Mouse (Mus musculus) brain, embryonic 18.5 days (tissue): ENCODE measurements around the gene Gm49337.
"Not testable (repeated sequence)": the region's sequence is repeated elsewhere in the genome, so short reads cannot be mapped to it uniquely, and the experiment has no call there.

ENCODE experiments used
- DNase-seq: peaks from one replicate; pipeline ENCODE4 v3.0.0-alpha.2; 2012; ENCODE audit warnings: low read depth, low spot score

Gene Gm49337

GRCm38 (mm10) chr4:116208891-116209290 is 35.7 kb downstream of the Gm49337 start:
- DNase-seq = no peak

DNA sequence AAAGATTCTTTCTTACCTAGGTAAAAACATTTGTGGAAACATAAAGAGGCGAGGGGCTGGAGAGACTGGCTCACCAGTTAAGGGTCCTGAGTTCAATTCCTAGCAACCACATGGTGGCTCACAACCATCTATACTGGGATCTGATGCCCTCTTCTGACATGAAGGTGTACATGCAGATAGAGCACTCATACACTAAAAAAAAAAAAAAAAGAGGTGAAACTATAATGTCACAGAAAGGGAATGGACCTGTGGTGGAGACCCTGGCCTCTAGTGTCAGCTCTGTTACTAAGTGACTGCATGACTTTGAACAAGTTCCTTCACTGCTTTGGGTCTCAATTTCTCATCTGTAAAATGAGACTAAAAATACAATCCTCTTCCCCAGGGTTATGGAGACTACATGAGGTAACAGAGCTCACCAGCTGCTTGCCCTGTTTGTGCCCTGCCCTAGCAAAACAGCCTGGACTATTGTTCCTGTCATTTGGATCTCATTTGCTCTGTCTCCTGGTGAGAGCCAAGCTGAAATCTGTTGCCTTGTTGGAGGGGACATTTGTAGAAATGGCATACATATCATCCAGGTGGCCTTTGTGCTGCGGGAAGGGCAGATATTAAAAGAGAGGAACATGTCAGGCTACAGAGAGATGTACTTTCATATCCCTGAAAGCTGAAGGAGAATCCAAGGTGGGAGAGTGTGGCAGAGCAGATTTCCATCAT is 42.9 kb downstream of the Gm49337 start:
- no peak for DNase-seq

DNA sequence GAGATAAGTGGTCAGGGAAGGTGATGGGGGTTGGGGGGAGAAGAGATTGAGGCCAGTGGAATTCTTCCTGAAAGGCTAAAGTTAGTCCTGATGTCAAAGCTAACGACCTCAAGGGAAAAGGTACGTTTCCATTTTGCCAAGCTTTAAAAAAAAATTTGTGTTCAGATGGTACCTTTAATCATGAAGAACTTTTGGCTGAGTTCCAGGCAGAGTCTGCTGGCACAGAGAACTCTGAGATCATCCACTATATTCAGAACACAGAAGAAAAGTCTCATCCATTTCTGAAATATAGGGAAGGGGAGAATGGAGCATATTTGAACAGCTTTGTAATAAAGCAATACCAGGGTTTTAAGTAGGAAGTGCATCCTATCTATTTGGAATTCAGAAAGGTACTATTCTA is 43.9 kb downstream of the Gm49337 start:
- DNase-seq = no peak

GRCm38 (mm10) chr4:116217661-116218060 is 44.5 kb downstream of the Gm49337 start:
- not testable (repeated sequence) for DNase-seq

DNA sequence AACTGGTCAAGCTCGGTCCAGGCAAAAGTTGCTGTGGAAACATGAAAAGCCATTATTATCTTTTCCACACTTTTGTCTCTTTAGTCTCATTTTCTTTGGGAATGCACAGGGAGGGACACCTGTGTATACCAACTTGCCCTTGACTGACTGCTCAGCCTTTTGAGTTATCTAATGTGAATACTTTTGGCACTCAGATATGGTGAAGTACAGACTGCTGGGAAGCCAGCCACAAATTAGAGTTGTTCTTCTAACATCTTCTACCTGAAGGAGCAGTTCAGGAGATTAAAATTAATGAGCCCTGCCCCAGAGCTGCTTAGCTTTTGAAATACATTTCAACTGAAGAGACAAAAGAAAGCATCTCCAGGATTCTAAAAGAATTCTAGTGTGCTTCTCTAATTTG is 45.9 kb downstream of the Gm49337 start:
- DNase-seq = no peak

GRCm38 (mm10) chr4:116220071-116220650 is 47.0 kb downstream of the Gm49337 start:
- DNase-seq = no peak

DNA sequence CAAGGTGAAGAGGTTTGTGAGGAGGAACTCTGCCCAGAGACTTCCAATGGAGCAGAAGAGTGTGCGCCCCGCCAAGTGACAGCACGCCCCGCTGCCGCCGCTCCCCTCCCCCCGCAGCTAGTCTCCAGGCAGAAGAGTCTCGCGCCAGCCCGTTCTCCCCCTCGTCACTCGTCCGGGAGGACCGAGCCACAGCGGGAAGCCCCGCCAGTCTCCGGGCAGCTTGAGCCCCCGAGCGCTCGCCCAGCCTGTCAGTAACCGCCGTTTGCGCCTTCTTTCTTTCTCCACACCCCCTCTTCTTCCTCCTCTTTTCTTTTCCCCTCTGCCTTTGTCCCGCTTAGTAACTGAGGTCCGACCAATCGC is 47.6 kb downstream of the Gm49337 start:
- DNase-seq = no peak

DNA sequence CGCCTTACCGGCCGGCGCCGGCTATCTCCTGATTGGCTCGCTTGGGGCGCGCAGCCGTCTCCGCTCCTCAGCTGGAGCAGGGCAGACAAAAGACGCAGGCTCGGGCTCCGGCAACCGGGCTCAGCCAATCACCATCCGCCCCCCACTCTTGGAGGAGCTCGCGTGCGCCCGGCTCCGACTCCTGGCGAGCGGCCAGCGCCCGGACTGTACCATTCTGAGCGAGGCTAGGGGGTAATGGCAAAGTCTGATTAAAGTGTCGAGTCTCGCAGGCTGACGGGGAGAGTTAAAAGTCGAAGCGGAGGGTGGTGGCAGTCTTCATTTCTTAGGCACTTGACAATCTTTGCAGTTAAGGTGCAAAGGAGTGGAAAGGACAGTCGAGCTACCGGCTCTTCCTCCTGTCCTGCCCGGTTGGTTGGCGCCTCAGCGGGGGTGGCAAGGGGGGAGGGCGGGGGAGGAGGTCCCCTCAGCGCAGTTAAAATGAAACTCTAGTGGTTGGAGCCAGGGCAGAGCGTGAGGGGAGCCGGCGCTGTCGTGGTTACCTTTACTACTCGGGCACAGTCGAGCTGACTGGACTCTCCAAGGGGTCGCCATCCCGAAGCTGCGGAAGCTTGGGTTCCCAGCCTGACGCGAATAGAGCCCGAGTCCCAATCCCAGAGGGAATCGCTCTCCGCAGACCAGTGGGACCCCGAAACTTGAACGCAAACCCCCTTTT is 48.1 kb downstream of the Gm49337 start, which contains the start of gene Pik3r3:
TSS of gene Pik3r3 (plus strand) at position 479 of the 712 bp plus-strand sequence.
- DNase-seq = peak; percentile 97

- DNase-seq = no peak
These were observed 49.0 kb downstream of the Gm49337 start for GRCm38 (mm10) chr4:116221996-116222842.

- DNase-seq = no peak
These were observed 49.6 kb downstream of the Gm49337 start for GRCm38 (mm10) chr4:116222843-116223119.

DNA sequence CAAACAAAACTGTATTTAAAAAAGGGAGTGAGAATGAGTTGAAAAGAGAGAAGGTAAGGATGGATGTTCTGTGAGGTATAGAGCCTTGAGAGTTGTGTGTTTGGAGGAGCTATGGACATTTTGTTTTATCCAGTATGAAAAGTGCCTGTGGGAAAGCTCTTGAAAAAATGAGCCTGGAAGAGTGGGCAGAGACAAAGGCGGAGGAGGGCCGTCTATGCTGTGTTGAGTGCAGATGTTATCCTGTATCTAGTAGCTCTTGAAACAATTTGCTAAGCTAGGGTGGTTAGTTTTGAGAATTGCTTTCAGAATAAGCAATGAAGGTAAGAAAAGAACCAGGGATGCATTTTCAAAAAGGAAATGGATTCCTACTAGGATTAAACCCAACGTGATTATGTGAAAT is 70.2 kb downstream of the Gm49337 start:
- DNase-seq = no peak

- DNase-seq = no peak
These were observed 71.1 kb downstream of the Gm49337 start for GRCm38 (mm10) chr4:116244240-116244639.

DNA sequence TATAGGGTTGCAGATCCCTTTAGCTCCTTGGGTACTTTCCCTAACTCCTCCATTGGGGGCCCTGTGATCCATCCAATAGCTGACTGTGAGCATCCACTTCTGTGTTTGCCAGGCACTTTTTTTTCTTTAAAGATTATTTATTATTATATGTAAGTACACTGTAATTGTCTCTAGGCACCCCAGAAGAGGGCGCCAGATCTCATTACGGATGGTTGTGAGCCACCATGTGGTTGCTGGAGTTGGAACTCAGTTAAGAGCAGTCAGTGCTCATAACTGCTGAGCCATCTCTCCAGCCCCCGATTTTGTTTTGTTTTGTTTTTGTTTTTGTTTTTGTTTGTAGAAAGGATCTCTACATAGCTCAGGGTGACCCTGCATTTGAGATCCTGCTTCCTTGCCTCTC is 72.7 kb downstream of the Gm49337 start:
- DNase-seq = not testable (repeated sequence)

DNA sequence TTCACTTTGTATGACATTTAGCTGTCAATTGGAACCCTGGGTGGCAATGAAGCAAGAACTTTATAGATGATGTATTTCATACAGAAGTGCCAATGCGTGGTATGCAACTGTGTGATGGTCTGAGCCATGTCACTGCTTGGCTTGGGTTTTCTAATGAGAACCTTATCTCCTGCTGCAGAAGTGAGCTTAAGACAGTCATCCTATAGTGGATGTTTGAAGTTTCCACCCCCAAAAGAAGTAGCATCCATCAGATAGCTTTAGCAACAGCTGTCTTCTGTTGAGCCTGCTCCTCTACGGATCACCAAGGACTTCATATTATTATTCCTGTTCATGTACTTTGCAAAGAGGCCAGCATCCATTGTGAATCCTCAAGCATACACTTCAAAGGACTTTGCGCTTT is 76.8 kb downstream of the Gm49337 start:
- no peak for DNase-seq

DNA sequence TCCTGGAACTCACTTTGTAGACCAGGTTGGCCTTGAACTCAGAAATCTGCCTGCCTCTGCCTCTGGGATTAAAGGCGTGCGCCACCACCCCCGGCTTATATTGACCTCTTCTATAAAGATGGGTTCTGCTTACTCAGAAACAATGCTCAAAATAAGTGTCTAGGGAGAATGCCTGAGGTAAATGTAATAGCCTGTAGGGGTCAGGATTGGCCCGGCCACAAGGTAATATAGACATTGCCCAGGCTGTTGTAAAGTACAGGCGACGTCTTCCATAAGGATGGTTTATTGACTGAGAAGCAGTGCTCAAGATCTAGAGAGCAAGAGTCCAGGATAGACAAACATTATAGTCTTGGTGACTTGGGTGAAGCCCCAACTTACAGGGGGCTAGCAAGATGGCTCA is 95.0 kb downstream of the Gm49337 start:
- no peak for DNase-seq

DNA sequence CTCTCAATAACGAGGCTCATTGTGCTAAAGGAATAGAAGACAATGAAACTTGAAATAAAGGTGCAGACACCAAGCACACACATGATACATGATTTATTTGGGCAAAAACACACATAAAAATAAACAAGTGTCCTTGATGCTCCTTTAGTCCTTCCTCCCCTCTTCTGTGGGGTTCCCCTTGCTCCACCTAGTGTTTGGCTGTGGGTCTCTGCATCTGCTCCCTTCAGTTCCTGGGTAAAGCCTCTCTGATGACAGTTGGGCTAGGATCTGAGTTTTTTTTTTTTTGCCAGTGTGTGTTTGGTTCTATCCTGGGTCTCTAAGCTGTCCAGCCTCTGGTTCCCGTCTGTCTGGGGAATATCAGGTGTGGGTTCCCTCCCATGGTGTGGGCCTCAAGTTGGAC is 109.0 kb downstream of the Gm49337 start:
- DNase-seq = no peak

GRCm38 (mm10) chr4:116291561-116291960 is 118.4 kb downstream of the Gm49337 start:
- DNase-seq = no peak

- DNase-seq = no peak
These were observed 120.1 kb downstream of the Gm49337 start for GRCm38 (mm10) chr4:116293296-116293695.

GRCm38 (mm10) chr4:116300878-116301355 is 127.7 kb downstream of the Gm49337 start:
- no peak for DNase-seq

DNA sequence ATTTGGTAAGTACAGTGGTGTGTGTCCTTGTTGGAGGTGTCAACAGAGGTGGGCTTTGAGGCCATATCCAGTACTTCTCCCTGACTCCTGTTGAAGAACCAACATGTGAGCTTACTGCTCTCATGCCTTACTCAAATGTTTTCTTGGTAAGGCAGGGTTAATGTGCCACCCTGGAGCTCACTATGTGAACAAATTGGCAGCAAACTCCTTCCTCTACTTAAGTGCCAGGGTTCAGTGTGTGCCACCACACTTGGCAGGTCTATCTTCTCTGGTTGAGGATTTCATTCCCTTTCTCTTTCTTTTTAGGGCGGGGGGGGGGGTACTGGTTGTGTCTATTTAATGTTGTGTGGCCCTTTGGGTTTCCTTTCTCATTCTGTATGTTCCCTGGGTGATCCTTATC is 131.4 kb downstream of the Gm49337 start:
- no peak for DNase-seq

DNA sequence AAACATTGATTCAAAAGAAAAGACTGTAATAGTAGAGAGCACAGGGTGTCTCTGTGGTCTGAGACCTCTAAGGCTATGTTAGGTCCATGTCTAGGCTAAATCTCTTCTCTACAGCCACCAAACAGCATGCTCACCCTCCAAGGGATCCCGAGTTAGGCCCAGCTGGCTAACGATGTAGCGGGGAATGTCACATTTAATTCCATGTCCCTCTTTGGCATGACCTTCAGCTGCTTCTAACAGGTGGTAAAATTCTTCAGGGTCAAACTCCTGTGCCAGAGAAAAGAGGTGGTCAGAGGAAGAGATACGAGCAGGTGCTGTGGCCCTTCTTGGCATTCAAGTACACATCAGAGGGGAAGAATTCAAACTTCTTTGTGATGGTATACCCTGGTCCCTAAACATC is 144.4 kb downstream of the Gm49337 start:
- no peak for DNase-seq

DNA sequence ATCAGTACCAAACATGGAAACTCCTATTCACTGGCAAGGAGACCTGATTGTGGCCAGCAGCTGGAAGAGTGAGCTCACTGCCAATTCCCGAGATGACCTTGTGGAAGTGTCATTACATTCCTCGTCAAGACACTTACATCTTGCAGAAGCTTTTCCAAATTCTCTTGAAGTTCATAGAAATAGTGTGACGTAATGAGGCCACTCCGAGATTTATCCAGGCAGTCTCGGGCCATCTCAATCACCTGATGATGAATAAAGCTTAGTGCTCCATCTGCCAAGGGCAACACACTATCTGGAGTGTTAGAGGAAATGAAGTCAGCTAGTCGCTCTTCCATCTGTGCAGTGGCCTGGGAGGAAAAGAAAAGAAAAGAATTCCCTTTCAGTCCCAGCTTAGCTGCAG is 148.9 kb downstream of the Gm49337 start:
- DNase-seq = no peak
